Mouse (Mus musculus): ENCODE results near the gene AC161166.1. TPM values are rescaled to one million over a fixed set of nuclear protein-coding genes. Genes with fewer than 3 reads are reported as not detected.
"Not testable (repeated sequence)": the region's sequence is repeated elsewhere in the genome, so short reads cannot be mapped to it uniquely, and the experiment has no call there.

AC161166.1 gene
- polyA plus RNA-seq, 1 experiment from 2014 or later: 0.47 TPM

GRCm38 (mm10) chr7:24523723-24524122, 11.5 kb upstream of the AC161166.1 start:
- Histone ChIP-seq H3K9me3 (no peaks in the 10 kb centered on the region), H3K27ac (no peak overlapping the region), H3K4me3 (no peak overlapping the region), H3K36me3 (no peaks in the 10 kb centered on the region), H3K4me1 (no peaks in the 10 kb centered on the region), H3K9ac (no peak overlapping the region), H3K27me3 (no peaks in the 10 kb centered on the region), H3K4me2 (no peak overlapping the region)
- WGBS: 83% methylated on average over 6 of the region's 6 CpGs
- ATAC-seq (ENCODE audit: borderline replicate concordance, extremely low read depth, low FRiP score, low TSS enrichment): no peak

DNA sequence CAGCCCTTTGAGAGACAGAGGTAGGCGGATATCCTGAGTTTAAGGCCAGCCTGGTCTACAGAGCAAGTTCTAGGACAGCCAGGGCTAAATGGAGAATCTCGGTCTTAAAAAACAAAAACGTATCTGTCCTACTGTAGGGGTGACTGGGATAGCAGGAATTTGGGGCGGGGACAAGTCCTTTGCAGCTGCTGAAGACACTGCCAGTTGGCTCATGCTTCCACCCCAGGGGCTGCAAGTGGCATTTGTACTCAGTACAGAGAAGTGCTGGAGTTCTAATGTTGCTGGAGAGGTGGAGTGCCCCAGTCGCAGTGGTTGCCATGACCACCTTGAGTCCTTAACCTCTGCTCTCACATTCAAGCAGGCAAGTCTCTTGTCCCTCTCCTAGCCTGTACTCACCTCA, 10.6 kb upstream of the AC161166.1 start:
- Histone ChIP-seq H3K4me2 (no peak overlapping the region), H3K4me3 (no peak overlapping the region), H3K36me3 (no peaks in the 10 kb centered on the region), H3K27ac (no peak overlapping the region), H3K9me3 (no peaks in the 10 kb centered on the region), H3K9ac (no peak overlapping the region), H3K4me1 (no peaks in the 10 kb centered on the region), H3K27me3 (no peaks in the 10 kb centered on the region)
- WGBS: 48% methylated on average over 5 of the region's 5 CpGs
- ATAC-seq (ENCODE audit: borderline replicate concordance, extremely low read depth, low FRiP score, low TSS enrichment): no peak

GRCm38 (mm10) chr7:24520054-24520453, 7.8 kb upstream of the AC161166.1 start:
- H3K9ac ChIP-seq; H3K4me2 ChIP-seq; ATAC-seq (ENCODE audit: borderline replicate concordance, extremely low read depth, low FRiP score, low TSS enrichment); H3K27ac ChIP-seq; H3K4me3 ChIP-seq; H3K27me3 ChIP-seq; H3K4me1 ChIP-seq; H3K9me3 ChIP-seq; H3K36me3 ChIP-seq: not testable (repeated sequence)
- WGBS: 83% methylated on average over 10 of the region's 10 CpGs

GRCm38 (mm10) chr7:24519130-24519529, 6.9 kb upstream of the AC161166.1 start:
- no peaks in the 10 kb centered on the region for H3K9me3 ChIP-seq
- no peaks in the 10 kb centered on the region for H3K27me3 ChIP-seq
- H3K4me3 ChIP-seq: no peak overlapping the region
- 54% methylated on average over 3 of the region's 3 CpGs for WGBS
- H3K27ac ChIP-seq: no peak overlapping the region
- no peak for ATAC-seq (ENCODE audit: borderline replicate concordance, extremely low read depth, low FRiP score, low TSS enrichment)
- peaks cover 5% of the 10 kb centered on the region; the same call in 1 of the 2 replicates for H3K36me3 ChIP-seq
- no peak overlapping the region for H3K4me2 ChIP-seq
- H3K9ac ChIP-seq: no peak overlapping the region
- H3K4me1 ChIP-seq: no peaks in the 10 kb centered on the region

DNA sequence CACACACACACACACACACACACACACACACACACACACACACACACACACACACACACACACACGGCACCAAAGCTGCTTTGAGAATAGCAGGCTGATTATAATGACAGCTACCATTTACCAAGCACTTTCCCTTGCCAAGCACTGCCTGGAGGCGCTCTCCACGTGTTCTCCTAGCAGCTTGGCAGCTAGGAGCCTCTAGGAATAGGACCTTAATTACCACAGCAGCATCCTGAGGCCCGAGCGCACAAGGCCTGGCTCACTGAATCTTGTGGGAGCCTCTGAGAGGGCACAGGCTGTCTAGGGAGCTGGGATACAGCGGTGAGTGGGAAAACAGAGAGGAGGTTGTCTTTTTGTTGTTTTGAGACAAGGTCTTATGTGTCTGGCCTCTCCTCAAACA, 5.4 kb upstream of the AC161166.1 start:
- H3K27ac ChIP-seq: no peak overlapping the region
- no peak for ATAC-seq (ENCODE audit: borderline replicate concordance, extremely low read depth, low FRiP score, low TSS enrichment)
- no peaks in the 10 kb centered on the region for H3K4me1 ChIP-seq
- no peaks in the 10 kb centered on the region for H3K27me3 ChIP-seq
- no peak overlapping the region for H3K4me2 ChIP-seq
- no peak overlapping the region for H3K4me3 ChIP-seq
- H3K9ac ChIP-seq: no peak overlapping the region
- WGBS: 49% methylated on average over 6 of the region's 6 CpGs
- H3K36me3 ChIP-seq: peaks cover 5% of the 10 kb centered on the region; the same call in 1 of the 2 replicates
- H3K9me3 ChIP-seq: no peaks in the 10 kb centered on the region

- no peaks in the 10 kb centered on the region for H3K4me1 ChIP-seq
- 43% methylated on average over 5 of the region's 5 CpGs for WGBS
- no peak for ATAC-seq (ENCODE audit: borderline replicate concordance, extremely low read depth, low FRiP score, low TSS enrichment)
Measured at GRCm38 (mm10) chr7:24517077-24517476, 4.8 kb upstream of the AC161166.1 start.

DNA sequence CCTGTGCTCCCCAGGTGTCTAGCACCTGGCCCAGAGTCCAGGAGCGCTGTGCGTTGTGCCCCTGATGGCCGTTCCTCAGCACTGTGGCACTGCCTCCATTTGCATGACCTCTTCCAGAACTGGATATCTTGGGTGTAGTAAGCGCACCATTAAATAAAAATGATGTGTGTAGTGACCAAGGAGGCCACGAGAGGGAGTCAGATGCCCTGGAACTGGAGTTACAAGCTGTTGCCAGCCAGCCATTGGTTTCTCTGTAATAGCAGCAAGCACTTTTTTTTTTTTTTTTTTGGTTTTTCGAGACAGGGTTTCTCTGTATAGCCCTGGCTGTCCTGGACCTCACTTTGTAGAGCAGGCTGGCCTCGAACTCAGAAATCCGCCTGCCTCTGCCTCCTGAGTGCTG, 4.1 kb upstream of the AC161166.1 start:
- not testable (repeated sequence) for H3K27me3 ChIP-seq; H3K9ac ChIP-seq; H3K4me1 ChIP-seq; H3K9me3 ChIP-seq; H3K4me2 ChIP-seq; H3K4me3 ChIP-seq; ATAC-seq (ENCODE audit: borderline replicate concordance, extremely low read depth, low FRiP score, low TSS enrichment); H3K36me3 ChIP-seq; H3K27ac ChIP-seq
- 72% methylated on average over 8 of the region's 8 CpGs for WGBS

More at GRCm38 (mm10) chr7:24517077-24517476, 4.8 kb upstream of the AC161166.1 start:
- Histone ChIP-seq H3K9ac (no peak overlapping the region), H3K4me2 (no peak overlapping the region), H3K36me3 (peaks cover 5% of the 10 kb centered on the region; the same call in 1 of the 2 replicates), H3K27ac (no peak overlapping the region), H3K9me3 (no peaks in the 10 kb centered on the region), H3K4me3 (no peak overlapping the region), H3K27me3 (no peaks in the 10 kb centered on the region)

DNA sequence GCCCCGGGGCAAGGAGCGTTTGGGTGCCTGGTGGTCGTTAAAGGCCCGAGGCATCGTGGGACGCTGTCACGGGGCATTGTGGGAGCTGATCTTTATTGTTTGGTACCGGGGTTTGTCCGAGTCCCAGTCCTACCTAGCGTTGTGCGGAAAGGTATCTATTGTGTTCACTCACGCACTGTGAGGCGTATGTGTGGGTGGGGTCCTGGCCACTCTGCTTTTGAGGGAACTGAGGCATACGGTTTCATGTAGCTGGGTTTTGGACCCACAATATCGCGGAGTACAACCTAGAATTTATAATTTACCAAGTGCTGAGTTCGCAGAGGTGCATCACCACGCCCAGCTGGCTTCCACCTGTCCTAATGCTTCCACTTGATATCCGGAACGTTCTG, 4.5 kb downstream of the AC161166.1 start:
- WGBS: under 1% methylated on average over 20 of the region's 20 CpGs
- no peaks in the 10 kb centered on the region for H3K9me3 ChIP-seq
- H3K27ac ChIP-seq: peak overlapping the region; percentile 99
- peaks cover 33% of the 10 kb centered on the region for H3K4me1 ChIP-seq
- H3K36me3 ChIP-seq: no peaks in the 10 kb centered on the region
- peak overlapping the region; percentile 91 for H3K9ac ChIP-seq
- peak overlapping the region; percentile 90 for H3K4me2 ChIP-seq
- peak; percentile 2; the same call in 1 of the 2 replicates for ATAC-seq (ENCODE audit: borderline replicate concordance, extremely low read depth, low FRiP score, low TSS enrichment)
- peak overlapping the region; percentile 79 for H3K4me3 ChIP-seq
- H3K27me3 ChIP-seq: peaks cover 6% of the 10 kb centered on the region; the same call in 1 of the 2 replicates

DNA sequence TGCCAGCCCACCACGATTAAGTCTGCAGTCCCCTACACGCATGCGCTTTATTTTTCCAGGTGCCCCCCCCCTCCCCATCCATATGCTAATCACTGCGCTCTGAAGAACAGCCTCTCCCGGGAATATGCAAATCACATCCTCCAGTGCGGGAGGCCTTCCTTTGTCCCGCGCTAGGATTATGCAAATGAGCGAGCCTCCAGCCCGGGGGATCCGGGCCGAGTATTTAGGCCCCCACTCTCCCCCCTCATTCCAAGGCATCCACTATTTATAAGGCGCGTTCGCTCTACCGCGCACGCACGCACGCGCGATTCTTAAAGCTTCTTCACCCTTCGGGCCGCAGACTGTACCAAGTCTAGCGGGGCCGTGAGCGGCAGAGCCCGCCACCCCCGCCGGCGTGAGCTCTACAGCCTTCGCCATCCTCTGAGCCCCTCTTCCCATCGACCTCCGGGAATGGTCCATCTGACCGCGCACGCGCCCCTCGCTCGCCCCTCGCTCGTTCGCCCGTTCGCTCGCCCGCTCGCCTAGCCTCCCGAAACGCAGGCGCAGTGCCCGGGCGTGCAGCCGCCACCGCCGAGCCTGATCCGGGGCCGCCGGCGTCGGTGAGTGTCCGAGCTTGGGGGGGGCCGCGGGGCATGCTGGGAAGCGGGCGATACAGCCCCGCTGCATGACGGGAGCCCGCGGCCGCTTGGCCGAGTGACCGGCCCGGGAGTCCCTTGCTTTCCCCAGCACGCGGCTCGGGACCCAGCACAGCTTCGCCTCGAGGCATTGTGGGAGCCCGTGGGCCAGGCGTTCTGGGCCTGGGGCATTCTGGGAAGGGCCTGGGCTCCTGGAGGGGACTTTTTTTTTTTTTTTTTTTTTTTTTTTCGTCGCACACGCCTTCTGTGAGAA, 5.2 kb downstream of the AC161166.1 start, which contains the start of gene Zfp428:
Gene Zfp428 (plus strand): TSS at position 169 of the 888 bp plus-strand sequence.
- Histone ChIP-seq H3K27me3 (peaks cover 12% of the 10 kb centered on the region; the same call in 1 of the 2 replicates), H3K4me2 (peak within 1 kb of the TSS; percentile 90), H3K36me3 (no peaks in the 10 kb centered on the region), H3K4me1 (peaks cover 33% of the 10 kb centered on the region), H3K27ac (peak within 1 kb of the TSS; percentile 99), H3K9me3 (no peaks in the 10 kb centered on the region), H3K9ac (peak within 1 kb of the TSS; percentile 91), H3K4me3 (peak within 1 kb of the TSS; percentile 79)
- peak; percentile 91 for ATAC-seq (ENCODE audit: borderline replicate concordance, extremely low read depth, low FRiP score, low TSS enrichment)
- WGBS: under 1% methylated on average over 83 of the region's 84 CpGs

GRCm38 (mm10) chr7:24506476-24506837, 5.8 kb downstream of the AC161166.1 start:
- ATAC-seq (ENCODE audit: borderline replicate concordance, extremely low read depth, low FRiP score, low TSS enrichment): no peak
- Histone ChIP-seq H3K4me3 (peak overlapping the region; percentile 79), H3K9me3 (no peaks in the 10 kb centered on the region), H3K27ac (peak overlapping the region; percentile 99), H3K27me3 (peaks cover 18% of the 10 kb centered on the region), H3K36me3 (no peaks in the 10 kb centered on the region), H3K4me1 (peaks cover 33% of the 10 kb centered on the region), H3K9ac (peak overlapping the region; percentile 91), H3K4me2 (peak overlapping the region; percentile 90)
- under 1% methylated on average over 12 of the region's 12 CpGs for WGBS

DNA sequence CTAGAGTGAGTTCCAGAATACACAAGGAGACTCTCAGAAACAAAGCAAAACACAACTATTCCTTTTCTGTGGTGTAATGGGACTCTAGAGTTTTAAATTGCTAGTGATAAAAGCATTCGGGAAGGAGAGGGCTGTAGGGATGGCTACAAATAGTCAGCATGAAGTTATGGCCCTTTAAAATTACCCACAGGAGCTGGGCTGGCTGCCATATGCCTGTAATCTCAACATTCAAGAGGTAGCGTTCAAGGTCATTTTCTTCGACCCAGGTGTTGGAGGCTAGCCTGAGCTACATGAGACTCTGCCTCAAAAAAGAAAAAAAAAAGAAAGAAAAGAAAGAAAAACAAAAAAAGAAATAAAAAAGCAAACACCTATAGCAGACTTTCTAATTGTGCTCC, 6.2 kb downstream of the AC161166.1 start:
- peak overlapping the region; percentile 79 for H3K4me3 ChIP-seq
- no peak overlapping the region; the same call in 1 of the 2 replicates for H3K27ac ChIP-seq
- ATAC-seq (ENCODE audit: borderline replicate concordance, extremely low read depth, low FRiP score, low TSS enrichment): no peak
- H3K4me1 ChIP-seq: peaks cover 33% of the 10 kb centered on the region
- peaks cover 22% of the 10 kb centered on the region for H3K27me3 ChIP-seq
- H3K36me3 ChIP-seq: no peaks in the 10 kb centered on the region
- H3K9ac ChIP-seq: no peak overlapping the region
- 14% methylated on average over 3 of the region's 3 CpGs for WGBS
- H3K9me3 ChIP-seq: 0 out of 2 replicates have a peak, but pooled peaks cover under 1% of the 10 kb centered on the region
- H3K4me2 ChIP-seq: peak overlapping the region; percentile 90

- H3K27ac ChIP-seq: no peak overlapping the region
Measured at GRCm38 (mm10) chr7:24505447-24506064, 6.7 kb downstream of the AC161166.1 start.

More at GRCm38 (mm10) chr7:24505447-24506064, 6.7 kb downstream of the AC161166.1 start:
- Histone ChIP-seq H3K9ac (no peak overlapping the region), H3K36me3 (no peaks in the 10 kb centered on the region), H3K27me3 (peaks cover 27% of the 10 kb centered on the region), H3K9me3 (0 out of 2 replicates have a peak, but pooled peaks cover 3% of the 10 kb centered on the region), H3K4me2 (peak overlapping the region; percentile 90), H3K4me3 (peak overlapping the region; percentile 79; the same call in 1 of the 2 replicates), H3K4me1 (peaks cover 34% of the 10 kb centered on the region)
- WGBS: 27% methylated on average over 15 of the region's 15 CpGs
- ATAC-seq (ENCODE audit: borderline replicate concordance, extremely low read depth, low FRiP score, low TSS enrichment): no peak

Measured in lung, embryonic 15.5 days (tissue).